Mouse (Mus musculus) lung, embryonic 14.5 days (tissue): ENCODE measurements around the gene Ghdc. TPM values are rescaled to one million over a fixed set of nuclear protein-coding genes. Genes with fewer than 3 reads are reported as not detected.

ENCODE experiments used
- ATAC-seq: fragments of 200-750 bp; cut with Nextera tagmentation; 2 replicates; pipeline ENCODE4 v1.8.0; 2017; ENCODE audit warnings: mild to moderate bottlenecking, moderate TSS enrichment, moderate library complexity; ENCODE audit not compliant: insufficient read depth
- DNase-seq: peaks from one replicate; pipeline ENCODE4 v3.0.0-alpha.2; 2015
- H3K27ac ChIP-seq: fragments of 300-500 bp; sonication (generic); 2 replicates; pipeline ENCODE4 v1.5.1; 2014; ENCODE audit warnings: low read depth, mild to moderate bottlenecking, moderate library complexity
- H3K27me3 ChIP-seq: fragments of 300-500 bp; sonication (generic); 2 replicates; pipeline ENCODE4 v1.6.1; 2014; ENCODE audit warnings: low read length, control low read depth; ENCODE audit not compliant: insufficient read depth
- H3K36me3 ChIP-seq: fragments of 300-500 bp; sonication (generic); 2 replicates; pipeline ENCODE4 v1.6.1; 2014; ENCODE audit warnings: control low read depth; ENCODE audit not compliant: insufficient read depth
- H3K4me1 ChIP-seq: fragments of 300-500 bp; sonication (generic); 2 replicates; pipeline ENCODE4 v1.6.1; 2014; ENCODE audit warnings: antibody characterized with exemption, control low read depth; ENCODE audit not compliant: insufficient read depth
- H3K4me2 ChIP-seq: fragments of 300-500 bp; sonication (generic); 2 replicates; pipeline ENCODE4 v1.6.1; 2014; ENCODE audit warnings: mild to moderate bottlenecking
- H3K4me3 ChIP-seq: fragments of 300-500 bp; sonication (generic); 2 replicates; pipeline ENCODE4 v1.5.1; 2014; ENCODE audit warnings: low read depth, low read length
- H3K9ac ChIP-seq: fragments of 300-500 bp; sonication (generic); 2 replicates; pipeline ENCODE4 v1.6.1; 2014
- H3K9me3 ChIP-seq: fragments of 300-500 bp; sonication (generic); 2 replicates; pipeline ENCODE4 v1.6.1; 2016; ENCODE audit warnings: low read depth, low read length, control low read depth
- CTCF ChIP-seq: IDR thresholded peaks from 2 replicates; pipeline ENCODE4 v1.5.1; 2016; ENCODE audit warnings: antibody characterized with exemption, low read depth
- WGBS: fragments of 180-500 bp; shearing (Covaris S2); extraction: QIAGEN DNeasy Blood & Tissue Kit; methylation state at CpG from one replicate; pipeline ENCODE4 v1.1.7; 2014; 5-methylcytosine and 5-hydroxymethylcytosine counted together
- polyA plus RNA-seq: library from polyadenylated mRNA; unstranded; fragments of >200 nt; fragmentation: Nextera tagmentation; extraction: Ambion mirVana; gene quantifications from 2 replicates; pipeline ENCODE4 v1.2.1, GENCODE M21; 2014

The Ghdc gene
- polyA plus RNA-seq, 1 experiment from 2014 or later = 2.9 TPM

DNA sequence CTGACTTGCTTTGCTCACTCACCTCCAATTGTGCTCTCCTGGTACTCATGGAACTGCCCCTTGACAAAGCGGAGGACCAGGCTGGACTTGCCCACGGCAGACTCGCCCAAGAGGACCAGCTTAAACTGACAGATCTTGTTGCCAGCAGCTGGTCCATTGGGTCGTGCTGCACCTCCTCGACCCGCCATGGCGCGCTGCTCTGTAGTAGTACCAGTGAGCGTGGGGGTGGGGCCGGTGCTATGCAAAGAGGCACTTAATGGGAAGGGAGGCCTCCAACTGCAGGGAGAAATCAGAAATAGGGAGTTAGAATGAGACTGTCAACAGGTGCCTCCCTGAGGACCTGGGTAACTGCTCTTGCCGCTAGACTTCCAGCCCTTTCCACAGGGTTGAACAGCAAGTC, 50.9 kb downstream of the Ghdc start:
- Histone ChIP-seq H3K36me3 (peaks cover 46% of the 10 kb centered on the region), H3K4me3 (no peak overlapping the region), H3K9ac (no peak overlapping the region), H3K27me3 (no peaks in the 10 kb centered on the region), H3K4me2 (no peak overlapping the region), H3K4me1 (peaks cover 5% of the 10 kb centered on the region), H3K27ac (no peak overlapping the region), H3K9me3 (no peaks in the 10 kb centered on the region)
- ATAC-seq (no peak), DNase-seq (no peak)
- 79% methylated on average over 11 of the region's 11 CpGs for WGBS
- TF ChIP-seq CTCF = no peak

DNA sequence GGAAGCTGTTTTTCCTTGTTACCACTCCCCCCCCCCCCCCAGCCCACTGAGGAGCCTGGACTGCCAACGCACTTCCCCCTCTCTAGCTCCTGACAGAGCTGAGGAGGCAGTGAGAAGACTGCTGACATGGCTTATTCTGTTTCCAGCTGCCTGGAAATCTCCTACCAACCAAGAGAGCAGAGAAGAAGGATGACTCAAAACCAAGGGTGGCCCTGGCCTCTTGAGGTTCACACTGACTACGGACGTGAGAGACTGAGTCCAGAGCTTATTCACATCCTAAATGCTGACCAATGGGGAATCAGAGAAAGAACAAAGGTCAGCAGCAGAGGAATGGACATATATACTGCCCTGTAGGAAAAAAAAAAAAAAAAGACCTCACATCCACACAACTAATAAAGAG, 51.4 kb downstream of the Ghdc start:
- WGBS = 79% methylated on average over 3 of the region's 3 CpGs
- no peak for DNase-seq
- ATAC-seq = no peak
- no peak for TF ChIP-seq CTCF
- H3K4me3 ChIP-seq = no peak overlapping the region
- H3K36me3 ChIP-seq = peaks cover 46% of the 10 kb centered on the region
- peaks cover 5% of the 10 kb centered on the region; the same call in 1 of the 2 replicates for H3K4me1 ChIP-seq
- no peak overlapping the region for H3K9ac ChIP-seq
- H3K27me3 ChIP-seq = no peaks in the 10 kb centered on the region
- H3K9me3 ChIP-seq = no peaks in the 10 kb centered on the region
- no peak overlapping the region for H3K27ac ChIP-seq
- H3K4me2 ChIP-seq = no peak overlapping the region

DNA sequence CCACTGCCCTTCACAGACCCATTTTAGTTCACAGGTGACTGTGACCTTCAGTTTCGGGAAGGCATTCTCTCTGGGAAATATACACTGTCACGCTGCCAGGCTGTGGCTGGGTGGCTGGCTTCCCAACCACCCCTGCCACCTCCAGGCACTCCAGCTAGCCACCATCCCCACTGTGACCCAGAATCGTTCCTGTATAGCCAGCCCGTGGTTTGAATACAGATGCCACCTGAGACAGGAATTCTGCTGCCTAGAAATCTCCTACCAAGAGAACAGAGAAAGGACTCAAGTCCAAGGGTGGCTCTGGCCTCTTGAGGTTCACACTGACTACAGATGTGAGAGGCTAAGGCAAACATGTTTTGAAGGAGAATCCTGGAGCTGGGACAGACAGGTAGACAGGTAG, 51.9 kb downstream of the Ghdc start:
- peaks cover 46% of the 10 kb centered on the region for H3K36me3 ChIP-seq
- no peak overlapping the region for H3K4me2 ChIP-seq
- no peak overlapping the region for H3K27ac ChIP-seq
- ATAC-seq = no peak
- no peak overlapping the region for H3K9ac ChIP-seq
- WGBS = 88% methylated on average over 4 of the region's 4 CpGs
- H3K9me3 ChIP-seq = no peaks in the 10 kb centered on the region
- H3K4me1 ChIP-seq = peaks cover 8% of the 10 kb centered on the region; the same call in 1 of the 2 replicates
- TF ChIP-seq CTCF = no peak
- DNase-seq = no peak
- no peak overlapping the region for H3K4me3 ChIP-seq
- H3K27me3 ChIP-seq = no peaks in the 10 kb centered on the region

DNA sequence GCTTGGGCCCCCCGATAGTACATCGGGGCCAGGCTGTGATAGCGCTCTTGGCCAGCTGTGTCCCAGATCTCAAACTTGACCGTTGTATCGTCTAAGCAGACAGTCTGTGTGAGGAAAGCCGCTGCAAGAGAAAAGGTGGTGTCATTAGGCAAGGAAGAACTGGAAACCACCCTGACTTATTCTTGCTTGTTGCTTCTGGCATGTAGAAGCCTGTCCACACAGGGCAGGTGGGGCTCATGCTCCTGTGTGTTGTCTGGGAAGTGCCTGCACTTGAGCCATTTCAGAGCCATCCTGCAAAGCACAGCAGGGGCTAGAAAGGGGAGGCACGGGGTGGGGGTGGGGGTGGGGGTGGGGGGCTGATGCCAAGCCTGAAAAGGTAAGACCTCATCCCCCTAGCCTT, 52.3 kb downstream of the Ghdc start:
- no peak overlapping the region for H3K4me2 ChIP-seq
- H3K4me3 ChIP-seq = no peak overlapping the region
- no peaks in the 10 kb centered on the region for H3K9me3 ChIP-seq
- ATAC-seq (no peak), DNase-seq (no peak)
- peaks cover 12% of the 10 kb centered on the region for H3K4me1 ChIP-seq
- 91% methylated on average over 7 of the region's 7 CpGs for WGBS
- no peak for TF ChIP-seq CTCF
- no peaks in the 10 kb centered on the region for H3K27me3 ChIP-seq
- H3K27ac ChIP-seq = no peak overlapping the region
- H3K36me3 ChIP-seq = peaks cover 46% of the 10 kb centered on the region
- H3K9ac ChIP-seq = no peak overlapping the region

DNA sequence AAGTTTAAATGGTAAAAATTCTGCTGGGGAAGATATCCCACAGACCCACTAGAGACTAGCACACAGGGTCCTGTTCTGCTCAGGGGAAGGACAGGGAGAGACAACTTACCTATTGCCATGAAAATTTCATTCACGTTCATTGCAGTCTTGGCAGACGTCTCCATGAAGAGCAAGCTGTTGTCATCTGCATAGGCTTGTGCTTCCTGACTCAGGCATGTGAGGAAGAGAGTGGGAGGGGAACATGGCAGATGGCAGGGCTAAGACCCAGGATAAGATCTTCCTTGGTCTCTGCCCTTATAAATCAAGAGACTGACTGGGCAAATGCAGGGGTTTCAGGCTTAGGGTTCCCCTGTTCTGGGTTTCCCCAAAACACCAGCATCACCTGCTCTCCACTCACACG, 54.1 kb downstream of the Ghdc start:
- no peaks in the 10 kb centered on the region for H3K27me3 ChIP-seq
- no peak overlapping the region for H3K4me3 ChIP-seq
- H3K4me2 ChIP-seq = no peak overlapping the region
- no peak for ATAC-seq
- WGBS = 74% methylated on average over 3 of the region's 3 CpGs
- no peak for TF ChIP-seq CTCF
- H3K27ac ChIP-seq = no peak overlapping the region
- no peak for DNase-seq
- peaks cover 46% of the 10 kb centered on the region for H3K36me3 ChIP-seq
- no peak overlapping the region for H3K9ac ChIP-seq
- no peaks in the 10 kb centered on the region for H3K9me3 ChIP-seq
- H3K4me1 ChIP-seq = peaks cover 18% of the 10 kb centered on the region

Other genes with a start within 250 kb of the Ghdc start
- gene Acly, start 243.0 kb downstream of the Ghdc start, polyA plus RNA-seq = 140 and 146 TPM in 2 replicates
- gene Ttc25, start 225.3 kb downstream of the Ghdc start, polyA plus RNA-seq = 0.74 and 0.87 TPM in 2 replicates
- gene Cnp, start 196.1 kb downstream of the Ghdc start, polyA plus RNA-seq = 24.4 and 25.4 TPM in 2 replicates
- 60.3 and 65.4 TPM in 2 replicates for gene Nkiras2, start 151.7 kb downstream of the Ghdc start, polyA plus RNA-seq
- gene Dnajc7, start 150.8 kb downstream of the Ghdc start, polyA plus RNA-seq = 71.6 and 79.4 TPM in 2 replicates
- not detected in 2 replicates for gene Zfp385c, start 78.5 kb downstream of the Ghdc start, polyA plus RNA-seq
- gene Dhx58, start 66.7 kb downstream of the Ghdc start, polyA plus RNA-seq = 3.1 and 3.3 TPM in 2 replicates
- 68.9 and 73.6 TPM in 2 replicates for gene Kat2a, start 58.5 kb downstream of the Ghdc start, polyA plus RNA-seq
- 0.46 and 0.97 TPM in 2 replicates for gene Hspb9, start 57.1 kb downstream of the Ghdc start, polyA plus RNA-seq
- 49.9 and 51.3 TPM in 2 replicates for gene Rab5c, start 32.7 kb downstream of the Ghdc start, polyA plus RNA-seq
- gene Kcnh4, start 11.0 kb downstream of the Ghdc start, polyA plus RNA-seq = not detected in 2 replicates
- not detected in 2 replicates for gene Hcrt, start 8.0 kb downstream of the Ghdc start, polyA plus RNA-seq
- 26.6 and 27.9 TPM in 2 replicates for gene Stat5b, start 79.8 kb upstream of the Ghdc start, polyA plus RNA-seq
- 5.4 and 5.8 TPM in 2 replicates for gene Stat5a, start 88.4 kb upstream of the Ghdc start, polyA plus RNA-seq
- 33.8 and 36.5 TPM in 2 replicates for gene Stat3, start 168.6 kb upstream of the Ghdc start, polyA plus RNA-seq
- gene Cavin1, start 199.9 kb upstream of the Ghdc start, polyA plus RNA-seq = 137 and 143 TPM in 2 replicates
- 32.8 and 38.0 TPM in 2 replicates for gene Atp6v0a1, start 238.5 kb upstream of the Ghdc start, polyA plus RNA-seq